Mouse (Mus musculus) liver, embryonic 14.5 days (tissue): ENCODE results near the gene Wfdc3.

ENCODE experiments used
- CTCF ChIP-seq: IDR thresholded peaks from 2 replicates; pipeline ENCODE4 v1.5.1; 2016; ENCODE audit warnings: antibody characterized with exemption, low read depth, control low read depth
- EP300 ChIP-seq: IDR thresholded peaks from 2 replicates; pipeline ENCODE4 v1.6.1; 2016; ENCODE audit warnings: antibody characterized with exemption, low read depth

GRCm38 (mm10) chr2:164725895-164726619 lies 19.7 kb downstream of the Wfdc3 start:
- TF ChIP-seq EP300: no peak
- peak; percentile 86 for TF ChIP-seq CTCF
